Mouse (Mus musculus): ENCODE measurements around the gene Cacna1d. TPM values are rescaled to one million over a fixed set of nuclear protein-coding genes. Genes with fewer than 3 reads are reported as not detected.
A peak's percentile ranks its signal among the peaks of the same experiment; 100 is the strongest.

The Cacna1d gene
- polyA plus RNA-seq, 1 experiment from 2014 or later: 7.0 TPM

DNA sequence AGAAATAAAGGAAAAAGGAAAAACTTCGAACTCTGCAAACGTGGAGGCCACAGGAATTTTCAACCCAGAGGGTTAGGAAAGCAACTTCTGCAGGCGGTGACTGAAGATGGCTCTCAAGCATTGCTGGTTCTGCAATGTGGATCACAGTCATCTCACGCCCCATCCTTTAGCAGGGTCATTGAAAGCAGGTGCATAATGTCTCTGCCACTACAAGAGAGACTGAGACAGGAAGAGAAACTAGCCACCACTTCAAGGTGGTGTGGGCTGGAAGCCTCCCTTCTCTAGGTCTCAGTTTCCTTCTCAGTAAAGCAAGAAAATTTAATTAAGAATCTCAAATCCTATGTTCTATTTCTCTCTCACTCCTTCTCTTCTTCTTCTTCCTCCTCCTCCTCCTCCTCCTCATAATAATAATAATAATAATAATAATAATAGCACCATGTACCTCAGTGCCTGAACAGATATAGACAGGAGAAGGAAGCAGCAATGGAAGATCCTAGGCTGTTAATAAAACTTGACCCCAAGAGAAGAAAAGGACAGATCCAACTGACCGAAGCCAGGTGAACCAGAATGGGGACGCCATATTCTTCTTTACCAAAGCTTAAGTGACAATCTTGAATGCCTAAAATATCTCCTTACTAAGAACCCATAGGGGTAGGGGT lies 305.5 kb downstream of the Cacna1d start:
- WGBS: 87% methylated on average over 6 of the region's 6 CpGs
- no peaks in the 10 kb centered on the region for H3K4me1 ChIP-seq (replicated peaks)
- H3K4me2 ChIP-seq: no peak overlapping the region
- H3K9ac ChIP-seq: no peak overlapping the region
- H3K4me3 ChIP-seq: no peak overlapping the region
- no peaks in the 10 kb centered on the region for H3K9me3 ChIP-seq
- no peak for ATAC-seq (ENCODE audit: low read depth)
- H3K36me3 ChIP-seq: 0 out of 2 replicates have a peak, but pooled peaks cover 2% of the 10 kb centered on the region
- H3K27ac ChIP-seq (replicated peaks): no peak overlapping the region
- no peaks in the 10 kb centered on the region for H3K27me3 ChIP-seq

DNA sequence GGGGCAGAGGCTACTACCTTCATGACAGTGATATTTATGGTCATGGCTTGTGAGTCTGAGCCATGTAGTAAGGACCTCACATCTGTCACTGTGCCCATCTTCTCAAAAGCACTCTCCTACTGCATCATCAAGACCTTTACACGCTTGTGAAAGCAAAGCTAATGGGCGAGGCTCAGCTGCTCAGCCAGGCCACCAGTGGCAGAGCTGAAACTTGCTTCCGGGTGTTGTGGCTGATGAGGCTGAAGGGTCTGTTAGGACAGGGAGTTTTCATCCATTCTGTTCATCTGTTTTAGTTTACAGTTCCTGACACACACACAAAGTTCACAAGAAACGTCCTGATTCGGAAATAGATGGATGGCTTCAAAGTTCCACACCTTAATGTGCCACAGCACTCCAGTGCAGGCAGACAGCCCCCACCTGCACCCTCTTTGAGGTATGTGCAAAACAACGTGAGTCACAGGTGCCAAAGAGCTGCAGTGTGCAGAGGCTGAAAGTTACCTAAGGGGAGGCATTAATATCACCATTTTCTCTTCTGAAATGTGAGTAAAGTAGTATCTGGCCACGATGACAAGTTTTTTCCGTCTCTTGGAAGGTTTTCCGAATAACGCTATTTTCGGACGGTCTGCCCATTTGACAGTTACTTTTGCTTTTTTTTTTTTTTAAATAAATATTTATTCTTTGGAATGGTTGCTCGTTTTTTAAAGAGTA lies 306.7 kb downstream of the Cacna1d start:
- H3K27ac ChIP-seq (replicated peaks): no peak overlapping the region
- H3K27me3 ChIP-seq: no peaks in the 10 kb centered on the region
- no peaks in the 10 kb centered on the region for H3K9me3 ChIP-seq
- H3K4me1 ChIP-seq (replicated peaks): 0 out of 2 replicates have a peak, but pooled peaks cover 3% of the 10 kb centered on the region
- ATAC-seq (ENCODE audit: low read depth): no peak
- no peak overlapping the region for H3K4me2 ChIP-seq
- H3K4me3 ChIP-seq: no peak overlapping the region
- H3K36me3 ChIP-seq: no peaks in the 10 kb centered on the region
- WGBS: 79% methylated on average over 13 of the region's 13 CpGs
- H3K9ac ChIP-seq: no peak overlapping the region

- Histone ChIP-seq H3K4me2 (no peak overlapping the region), H3K36me3 (no peaks in the 10 kb centered on the region), H3K4me1 (replicated peaks) (0 out of 2 replicates have a peak, but pooled peaks cover 3% of the 10 kb centered on the region), H3K27ac (replicated peaks) (no peak overlapping the region), H3K9ac (no peak overlapping the region), H3K9me3 (no peaks in the 10 kb centered on the region), H3K4me3 (no peak overlapping the region), H3K27me3 (no peaks in the 10 kb centered on the region)
- 58% methylated on average over 5 of the region's 5 CpGs for WGBS
- ATAC-seq (ENCODE audit: low read depth): no peak
Measured at GRCm38 (mm10) chr14:30184013-30184412, 307.2 kb downstream of the Cacna1d start.

DNA sequence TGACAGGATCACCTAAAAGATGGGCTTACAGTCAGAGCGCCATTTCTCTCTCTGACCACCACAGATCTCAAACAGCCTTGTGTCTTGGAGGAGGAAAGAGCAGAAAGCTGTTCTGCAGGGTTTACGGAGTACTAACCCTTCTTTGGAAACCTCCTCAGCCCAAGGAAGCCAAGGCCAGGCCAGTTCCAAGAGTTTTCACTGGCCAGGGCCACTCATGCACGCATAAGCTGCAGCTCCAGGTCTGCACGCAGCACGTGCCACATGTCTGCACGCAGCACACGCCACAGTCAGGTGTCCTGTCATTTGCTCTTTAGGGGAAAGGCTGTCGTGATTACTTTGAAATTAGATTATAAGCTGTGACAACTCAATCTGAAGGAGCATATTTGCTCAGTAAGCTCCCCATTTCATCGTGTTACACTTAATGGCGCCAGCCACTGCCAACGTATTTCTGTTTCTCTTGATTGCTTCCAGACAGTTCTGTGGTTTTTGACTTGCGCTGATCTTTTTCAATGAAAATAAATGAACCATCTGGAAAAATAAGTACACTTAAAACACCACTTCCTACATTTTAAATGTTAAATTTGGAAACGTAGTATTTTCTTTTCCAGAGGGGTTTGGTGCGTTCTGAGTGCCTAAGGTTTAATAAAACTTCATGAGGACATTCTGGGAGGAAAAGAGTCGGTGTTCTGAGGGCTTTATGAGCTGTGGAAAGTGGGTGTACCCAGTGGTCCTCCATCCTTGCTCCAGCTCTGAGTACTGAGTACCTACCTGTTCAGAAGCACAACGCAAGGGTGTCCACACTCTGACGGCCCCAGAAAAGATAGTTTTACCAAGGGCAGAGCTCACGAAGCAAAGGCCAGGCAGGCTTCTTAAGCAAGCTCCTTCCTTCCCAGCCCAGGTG lies 308.4 kb downstream of the Cacna1d start:
- Histone ChIP-seq H3K4me1 (replicated peaks) (peaks cover 6% of the 10 kb centered on the region; the same call in 1 of the 2 replicates), H3K4me2 (no peak overlapping the region), H3K9ac (no peak overlapping the region), H3K36me3 (0 out of 2 replicates have a peak, but pooled peaks cover 5% of the 10 kb centered on the region), H3K4me3 (no peak overlapping the region), H3K9me3 (no peaks in the 10 kb centered on the region), H3K27me3 (no peaks in the 10 kb centered on the region), H3K27ac (replicated peaks) (no peak overlapping the region)
- ATAC-seq (ENCODE audit: low read depth): no peak
- WGBS: 86% methylated on average over 18 of the region's 18 CpGs

GRCm38 (mm10) chr14:30178306-30178705 lies 312.9 kb downstream of the Cacna1d start:
- no peak overlapping the region for H3K4me2 ChIP-seq
- WGBS: 80% methylated on average over 4 of the region's 4 CpGs
- no peak overlapping the region for H3K4me3 ChIP-seq
- ATAC-seq (ENCODE audit: low read depth): no peak
- peaks cover 6% of the 10 kb centered on the region; the same call in 1 of the 2 replicates for H3K4me1 ChIP-seq (replicated peaks)
- no peaks in the 10 kb centered on the region for H3K27me3 ChIP-seq
- H3K27ac ChIP-seq (replicated peaks): no peak overlapping the region
- 0 out of 2 replicates have a peak, but pooled peaks cover 5% of the 10 kb centered on the region for H3K36me3 ChIP-seq
- H3K9me3 ChIP-seq: no peaks in the 10 kb centered on the region
- H3K9ac ChIP-seq: no peak overlapping the region

GRCm38 (mm10) chr14:30177850-30178249 lies 313.4 kb downstream of the Cacna1d start:
- Histone ChIP-seq H3K9me3 (no peaks in the 10 kb centered on the region), H3K4me3 (no peak overlapping the region), H3K27ac (replicated peaks) (no peak overlapping the region), H3K4me2 (no peak overlapping the region), H3K4me1 (replicated peaks) (peaks cover 9% of the 10 kb centered on the region; the same call in 1 of the 2 replicates), H3K36me3 (0 out of 2 replicates have a peak, but pooled peaks cover 5% of the 10 kb centered on the region), H3K9ac (no peak overlapping the region), H3K27me3 (no peaks in the 10 kb centered on the region)
- 46% methylated on average over 5 of the region's 5 CpGs for WGBS
- ATAC-seq (ENCODE audit: low read depth): no peak

GRCm38 (mm10) chr14:30175362-30175761 lies 315.9 kb downstream of the Cacna1d start:
- WGBS: 59% methylated on average over 3 of the region's 3 CpGs
- Histone ChIP-seq H3K4me1 (replicated peaks) (peaks cover 13% of the 10 kb centered on the region), H3K9ac (no peak overlapping the region), H3K9me3 (no peaks in the 10 kb centered on the region), H3K4me2 (no peak overlapping the region), H3K27ac (replicated peaks) (no peak overlapping the region), H3K36me3 (0 out of 2 replicates have a peak, but pooled peaks cover 5% of the 10 kb centered on the region), H3K4me3 (no peak overlapping the region), H3K27me3 (no peaks in the 10 kb centered on the region)
- ATAC-seq (ENCODE audit: low read depth): no peak

GRCm38 (mm10) chr14:30172821-30173755 lies 318.2 kb downstream of the Cacna1d start:
- WGBS: 74% methylated on average over 12 of the region's 12 CpGs
- Histone ChIP-seq H3K9me3 (no peaks in the 10 kb centered on the region), H3K4me2 (no peak overlapping the region), H3K27ac (replicated peaks) (no peak overlapping the region), H3K9ac (no peak overlapping the region), H3K4me3 (no peak overlapping the region), H3K27me3 (no peaks in the 10 kb centered on the region), H3K4me1 (replicated peaks) (peaks cover 12% of the 10 kb centered on the region), H3K36me3 (0 out of 2 replicates have a peak, but pooled peaks cover under 1% of the 10 kb centered on the region)
- ATAC-seq (ENCODE audit: low read depth): no peak

DNA sequence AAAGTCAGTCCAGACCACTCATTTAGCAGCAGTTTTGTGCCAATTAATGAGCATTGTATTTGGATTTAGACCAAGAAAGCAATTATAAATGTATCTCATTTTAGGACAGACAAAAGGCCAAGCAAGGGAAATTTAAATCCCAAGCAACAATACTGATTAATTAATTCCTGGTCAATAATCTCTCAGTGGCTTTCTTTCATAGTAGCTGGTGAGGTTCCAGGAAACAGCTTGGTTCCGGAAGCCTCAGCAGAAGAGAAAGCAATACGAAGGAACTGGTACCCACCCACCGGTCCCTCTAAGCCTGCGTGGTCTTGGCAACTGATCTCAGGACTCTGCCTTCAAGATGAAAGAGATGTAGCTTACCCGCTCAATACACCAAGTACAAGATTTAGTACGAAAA lies 319.7 kb downstream of the Cacna1d start:
- H3K9me3 ChIP-seq: no peaks in the 10 kb centered on the region
- no peak for ATAC-seq (ENCODE audit: low read depth)

GRCm38 (mm10) chr14:30171008-30171407 lies 320.2 kb downstream of the Cacna1d start:
- ATAC-seq (ENCODE audit: low read depth): peak; percentile 36; the same call in 1 of the 2 replicates

More for the DNA sequence above, 319.7 kb downstream of the Cacna1d start:
- Histone ChIP-seq H3K27me3 (no peaks in the 10 kb centered on the region), H3K4me1 (replicated peaks) (peaks cover 11% of the 10 kb centered on the region), H3K4me3 (no peak overlapping the region), H3K27ac (replicated peaks) (peak overlapping the region; percentile 64), H3K4me2 (no peak overlapping the region), H3K9ac (no peak overlapping the region), H3K36me3 (no peaks in the 10 kb centered on the region)
- WGBS: 88% methylated on average over 6 of the region's 6 CpGs

DNA sequence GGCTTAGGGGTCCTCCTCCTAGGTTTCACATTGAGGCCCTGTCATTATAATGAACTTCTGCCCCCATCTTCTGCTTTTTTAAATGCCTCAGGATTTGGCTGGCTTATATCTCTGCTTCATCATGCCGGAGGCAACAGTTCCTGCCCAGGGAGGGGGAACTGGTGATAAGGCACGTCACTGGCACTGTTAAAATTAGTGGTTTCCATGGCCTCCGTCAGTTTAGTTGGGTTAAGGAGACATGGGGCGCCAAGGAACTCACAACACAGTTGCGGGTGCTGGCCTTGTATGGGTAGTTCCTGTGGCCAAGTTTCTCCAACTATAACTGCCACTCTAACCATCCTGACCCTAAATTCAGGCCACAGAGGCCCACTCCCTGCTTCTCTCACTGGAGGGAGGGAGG lies 321.8 kb downstream of the Cacna1d start:
- H3K9me3 ChIP-seq: no peaks in the 10 kb centered on the region
- H3K4me2 ChIP-seq: no peak overlapping the region
- H3K27me3 ChIP-seq: no peaks in the 10 kb centered on the region
- no peak overlapping the region for H3K4me3 ChIP-seq
- H3K36me3 ChIP-seq: no peaks in the 10 kb centered on the region
- ATAC-seq (ENCODE audit: low read depth): no peak
- H3K4me1 ChIP-seq (replicated peaks): peaks cover 16% of the 10 kb centered on the region
- 84% methylated on average over 5 of the region's 5 CpGs for WGBS
- no peak overlapping the region for H3K27ac ChIP-seq (replicated peaks)
- H3K9ac ChIP-seq: no peak overlapping the region

More at GRCm38 (mm10) chr14:30171008-30171407, 320.2 kb downstream of the Cacna1d start:
- Histone ChIP-seq H3K4me3 (no peak overlapping the region), H3K9me3 (no peaks in the 10 kb centered on the region), H3K27ac (replicated peaks) (peak overlapping the region; percentile 64), H3K36me3 (no peaks in the 10 kb centered on the region), H3K4me1 (replicated peaks) (peaks cover 11% of the 10 kb centered on the region), H3K4me2 (no peak overlapping the region), H3K9ac (no peak overlapping the region), H3K27me3 (no peaks in the 10 kb centered on the region)
- WGBS: 49% methylated on average over 6 of the region's 6 CpGs
